Mouse (Mus musculus) midbrain, postnatal 0 days (tissue): ENCODE data around the gene Tdo2. TPM values are rescaled to one million over a fixed set of nuclear protein-coding genes. Genes with fewer than 3 reads are reported as not detected.

Experiments
- ATAC-seq: fragments of 200-750 bp; cut with Nextera tagmentation; 2 replicates; pipeline ENCODE4 v1.8.0; 2017; ENCODE audit warnings: moderate number of reproducible peaks, mild to moderate bottlenecking, moderate TSS enrichment, moderate library complexity; ENCODE audit not compliant: low FRiP score
- DNase-seq: peaks from one replicate; pipeline ENCODE4 v3.0.0-alpha.2; 2015; ENCODE audit warnings: low spot score
- H3K27ac ChIP-seq: fragments of 300-500 bp; sonication (generic); 2 replicates; pipeline ENCODE4 v1.5.1; 2014; ENCODE audit warnings: low read depth, mild to moderate bottlenecking, low read length, mixed read lengths
- H3K27me3 ChIP-seq: fragments of 300-500 bp; sonication (generic); 2 replicates; pipeline ENCODE4 v1.6.1; 2014; ENCODE audit warnings: low read length, control low read depth, mixed read lengths; ENCODE audit not compliant: insufficient read depth
- H3K36me3 ChIP-seq: fragments of 300-500 bp; sonication (generic); 2 replicates; pipeline ENCODE4 v1.6.1; 2014; ENCODE audit warnings: low read length, control low read depth, mixed read lengths; ENCODE audit not compliant: insufficient read depth
- H3K4me1 ChIP-seq: fragments of 300-500 bp; sonication (generic); 2 replicates; pipeline ENCODE4 v1.6.1; 2014; ENCODE audit warnings: mild to moderate bottlenecking, control low read depth, antibody characterized with exemption, low read length, mixed read lengths; ENCODE audit not compliant: insufficient read depth
- H3K4me2 ChIP-seq: fragments of 300-500 bp; sonication (generic); 2 replicates; pipeline ENCODE4 v1.6.1; 2014; ENCODE audit warnings: low read depth, mild to moderate bottlenecking, low read length, mixed read lengths; ENCODE audit not compliant: poor library complexity, severe bottlenecking
- H3K4me3 ChIP-seq: fragments of 300-500 bp; sonication (generic); 2 replicates; pipeline ENCODE4 v1.5.1; 2014; ENCODE audit warnings: low read depth, mild to moderate bottlenecking, low read length, moderate library complexity
- H3K9ac ChIP-seq: fragments of 300-500 bp; sonication (generic); replicated peaks from 2 replicates; pipeline ENCODE4 v1.6.1; 2014; ENCODE audit warnings: mild to moderate bottlenecking, low read length, moderate library complexity, mixed read lengths; ENCODE audit not compliant: poor library complexity, severe bottlenecking
- H3K9me3 ChIP-seq: fragments of 300-500 bp; sonication (generic); 2 replicates; pipeline ENCODE4 v1.6.1; 2016; ENCODE audit warnings: low read length, control low read depth
- CTCF ChIP-seq: IDR thresholded peaks from 2 replicates; pipeline ENCODE4 v1.5.1; 2016; ENCODE audit warnings: antibody characterized with exemption, mild to moderate bottlenecking
- WGBS: fragments of 180-500 bp; shearing (Covaris S2); extraction: QIAGEN DNeasy Blood & Tissue Kit; methylation state at CpG from one replicate; pipeline ENCODE4 v1.1.7; 2014; 5-methylcytosine and 5-hydroxymethylcytosine counted together
- polyA plus RNA-seq: library from polyadenylated mRNA; unstranded; fragments of >200 nt; fragmentation: Nextera tagmentation; extraction: Ambion mirVana; gene quantifications from 2 replicates; pipeline ENCODE4 v1.2.1, GENCODE M21; 2015
- total RNA-seq: library from RNA; depleted of rRNA; stranded (reverse); fragments of >200 nt; gene quantifications from 2 replicates; pipeline ENCODE4 v1.2.3, GENCODE M21; 2014; rRNA removed

Tdo2 gene
- total RNA-seq (not detected in 2 replicates), polyA plus RNA-seq (0.19 and 0.28 TPM in 2 replicates)

DNA sequence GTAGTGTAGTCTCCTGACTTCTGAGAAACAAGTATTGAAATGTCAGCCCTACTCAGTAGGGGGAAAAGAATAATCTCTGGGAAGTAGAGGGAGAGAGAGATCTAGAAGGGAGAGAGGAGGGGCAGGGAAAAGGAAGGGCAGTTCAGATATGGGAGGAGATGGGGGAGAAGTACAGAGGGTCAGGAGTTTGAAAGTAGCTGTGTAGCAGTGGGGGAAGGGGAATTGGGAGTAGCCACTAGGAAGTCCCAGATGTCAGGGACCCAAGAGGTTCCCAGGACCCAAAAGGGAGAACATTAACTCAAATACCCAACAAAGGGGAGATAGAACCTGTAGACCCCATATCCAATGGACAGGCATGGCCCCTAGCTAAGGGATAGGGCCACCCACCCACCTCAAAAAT lies at the start of gene Tdo2:
TSS of gene Tdo2 (minus strand) at position 101 of the 400 bp plus-strand sequence.
- Histone ChIP-seq H3K4me3 (no peak within 1 kb of the TSS), H3K9me3 (no peaks in the 10 kb centered on the region), H3K36me3 (no peaks in the 10 kb centered on the region), H3K27me3 (no peaks in the 10 kb centered on the region), H3K4me1 (no peaks in the 10 kb centered on the region), H3K4me2 (no peak within 1 kb of the TSS), H3K27ac (no peak within 1 kb of the TSS), H3K9ac (no peak within 1 kb of the TSS)
- no peak for ATAC-seq
- no peak for DNase-seq
- no peak for TF ChIP-seq CTCF

DNA sequence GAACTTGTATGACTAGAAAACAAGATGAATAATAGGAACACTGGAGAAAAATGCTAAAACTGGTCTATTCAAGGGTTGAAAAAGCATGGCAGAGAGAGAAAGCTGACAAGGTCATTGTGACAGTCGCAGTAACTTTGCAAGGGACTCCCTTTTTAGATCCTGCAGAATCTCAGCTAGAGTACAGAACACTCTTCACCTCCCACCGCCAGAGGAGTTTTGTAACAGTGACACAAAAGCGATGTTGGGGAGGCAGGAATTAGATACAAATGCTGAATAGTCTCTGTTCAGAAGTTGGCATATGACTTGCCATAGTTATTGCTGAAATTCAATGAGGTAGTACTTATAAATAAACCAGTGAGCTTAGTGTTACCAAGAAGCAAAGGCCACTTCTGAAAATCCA lies 47.1 kb upstream of the Tdo2 start:
- H3K36me3 ChIP-seq: no peaks in the 10 kb centered on the region
- no peak overlapping the region for H3K9ac ChIP-seq
- ATAC-seq (no peak), DNase-seq (no peak)
- no peaks in the 10 kb centered on the region for H3K27me3 ChIP-seq
- no peaks in the 10 kb centered on the region for H3K4me1 ChIP-seq
- H3K27ac ChIP-seq: no peak overlapping the region
- TF ChIP-seq CTCF: no peak
- H3K9me3 ChIP-seq: no peaks in the 10 kb centered on the region
- WGBS: 78% methylated on average over 3 of the region's 3 CpGs
- no peak overlapping the region for H3K4me2 ChIP-seq
- H3K4me3 ChIP-seq: no peak overlapping the region

DNA sequence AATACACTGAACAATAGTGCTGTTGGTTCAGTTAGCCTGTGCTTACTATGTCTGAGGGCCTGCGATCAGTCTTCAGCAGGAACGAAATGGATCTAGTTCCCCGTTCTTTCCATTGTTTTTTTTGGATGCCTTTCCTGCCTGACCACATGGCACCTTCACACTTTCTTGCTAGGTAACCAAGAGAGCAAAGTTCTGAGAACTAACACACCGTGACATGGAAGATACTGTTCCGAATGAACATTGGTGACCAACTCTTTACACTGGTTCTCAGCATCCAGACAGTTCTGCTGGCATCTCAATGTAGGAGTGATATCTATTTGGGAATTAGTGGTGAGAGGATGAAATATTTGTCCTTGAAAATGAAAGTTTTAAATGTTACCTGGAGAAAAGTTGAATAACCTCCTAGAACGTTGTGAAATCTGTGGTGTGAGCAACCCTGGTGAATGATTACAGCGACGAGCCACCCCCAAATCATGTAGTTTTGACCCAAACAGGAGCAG lies 46.5 kb upstream of the Tdo2 start:
- ATAC-seq (no peak), DNase-seq (no peak)
- Histone ChIP-seq H3K4me2 (no peak overlapping the region), H3K4me1 (no peaks in the 10 kb centered on the region), H3K27ac (no peak overlapping the region), H3K4me3 (no peak overlapping the region), H3K36me3 (no peaks in the 10 kb centered on the region), H3K9ac (no peak overlapping the region), H3K9me3 (no peaks in the 10 kb centered on the region), H3K27me3 (no peaks in the 10 kb centered on the region)
- TF ChIP-seq CTCF: no peak
- WGBS: 91% methylated on average over 8 of the region's 8 CpGs

DNA sequence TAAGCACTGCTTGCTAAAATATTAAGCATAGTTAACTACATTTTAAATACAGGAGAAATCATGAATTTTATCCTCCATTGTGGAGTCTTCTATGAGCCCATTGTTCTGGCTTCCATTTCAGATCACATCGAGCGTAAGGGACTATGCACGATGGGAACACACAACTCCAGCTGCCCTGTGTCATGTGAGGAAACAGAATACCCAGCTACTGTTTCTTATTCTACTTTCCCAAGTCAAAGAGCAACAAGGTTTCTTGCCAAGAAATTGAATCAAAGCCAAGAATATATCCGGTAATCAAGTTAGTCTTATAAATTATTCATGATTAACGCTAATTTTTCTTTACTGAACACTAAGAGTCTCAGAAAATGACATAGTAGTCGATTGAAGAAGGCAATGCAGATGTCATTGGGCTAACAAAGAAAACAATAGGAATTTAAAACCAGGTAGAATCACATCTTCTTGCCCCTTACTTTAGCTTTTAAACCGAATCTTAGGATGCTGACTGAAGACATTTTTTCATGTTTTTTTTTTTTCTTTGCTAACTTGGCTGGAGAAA lies 38.2 kb upstream of the Tdo2 start:
- peak; percentile 19 for DNase-seq
- WGBS: 35% methylated on average over 7 of the region's 7 CpGs

DNA sequence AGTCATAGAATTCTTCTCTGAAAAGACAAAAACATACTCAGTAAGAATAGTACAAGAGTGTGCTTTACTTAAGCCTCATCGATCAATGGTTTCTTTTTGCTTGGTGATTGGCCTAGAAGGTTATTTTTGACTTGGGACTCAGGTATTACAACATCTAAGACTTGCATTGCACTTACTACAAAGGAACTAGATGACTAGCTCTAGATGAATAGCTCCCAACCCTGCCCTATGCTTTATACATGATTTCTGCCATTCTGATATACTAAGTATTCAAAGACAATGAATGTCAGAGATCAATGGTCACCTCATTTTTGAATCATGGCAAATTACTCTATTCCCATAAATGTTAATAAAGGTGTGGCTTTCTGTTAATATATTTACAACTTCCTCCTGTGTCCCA lies 31.0 kb upstream of the Tdo2 start:
- no peak for TF ChIP-seq CTCF
- no peak overlapping the region for H3K4me2 ChIP-seq
- no peaks in the 10 kb centered on the region for H3K27me3 ChIP-seq
- H3K9ac ChIP-seq: no peak overlapping the region
- 86% methylated on average over 1 of the region's 1 CpGs for WGBS
- no peak for ATAC-seq
- H3K36me3 ChIP-seq: no peaks in the 10 kb centered on the region
- no peaks in the 10 kb centered on the region for H3K9me3 ChIP-seq
- no peak for DNase-seq
- no peak overlapping the region for H3K4me3 ChIP-seq
- H3K27ac ChIP-seq: no peak overlapping the region
- H3K4me1 ChIP-seq: no peaks in the 10 kb centered on the region

More for the DNA sequence above, 38.2 kb upstream of the Tdo2 start:
- no peaks in the 10 kb centered on the region for H3K27me3 ChIP-seq
- H3K27ac ChIP-seq: no peak overlapping the region
- H3K4me1 ChIP-seq: no peaks in the 10 kb centered on the region
- H3K9ac ChIP-seq: no peak overlapping the region
- H3K36me3 ChIP-seq: no peaks in the 10 kb centered on the region
- no peak overlapping the region for H3K4me2 ChIP-seq
- no peak for TF ChIP-seq CTCF
- H3K4me3 ChIP-seq: no peak overlapping the region
- H3K9me3 ChIP-seq: no peaks in the 10 kb centered on the region
- ATAC-seq: no peak

- H3K4me2 ChIP-seq: no peak overlapping the region
- DNase-seq (peak; percentile 81), ATAC-seq (no peak)
- H3K27ac ChIP-seq: no peak overlapping the region
- no peaks in the 10 kb centered on the region for H3K4me1 ChIP-seq
- no peaks in the 10 kb centered on the region for H3K9me3 ChIP-seq
- no peaks in the 10 kb centered on the region for H3K27me3 ChIP-seq
- H3K9ac ChIP-seq: no peak overlapping the region
- 0% methylated on average over 1 of the region's 1 CpGs for WGBS
- no peak overlapping the region for H3K4me3 ChIP-seq
- peak; percentile 82 for TF ChIP-seq CTCF
- no peaks in the 10 kb centered on the region for H3K36me3 ChIP-seq
Observed at GRCm38 (mm10) chr3:81995988-81996387, 20.0 kb upstream of the Tdo2 start.
